Mouse (Mus musculus) forebrain, embryonic 14.5 days (tissue): ENCODE data around the gene 6030458C11Rik. TPM values are rescaled to one million over a fixed set of nuclear protein-coding genes. Genes with fewer than 3 reads are reported as not detected.

Experiments used
- ATAC-seq: fragments of 200-750 bp; cut with Nextera tagmentation; 2 replicates; pipeline ENCODE4 v1.8.0; 2017; ENCODE audit warnings: mild to moderate bottlenecking, moderate library complexity
- DNase-seq: peaks from one replicate; pipeline ENCODE4 v3.0.0-alpha.2; 2015; ENCODE audit warnings: low spot score
- H3K27ac ChIP-seq: fragments of 300-500 bp; sonication (generic); 2 replicates; pipeline ENCODE4 v1.5.1; 2014; ENCODE audit warnings: low read depth, mild to moderate bottlenecking, control low read depth, low read length, moderate library complexity
- H3K27me3 ChIP-seq: fragments of 300-500 bp; sonication (generic); replicated peaks from 2 replicates; pipeline ENCODE4 v1.6.1; 2014; ENCODE audit warnings: low read length, control low read depth, mixed read lengths; ENCODE audit not compliant: control insufficient read depth, insufficient read depth
- H3K36me3 ChIP-seq: fragments of 300-500 bp; sonication (generic); 2 replicates; pipeline ENCODE4 v1.6.1; 2014; ENCODE audit warnings: low read length, control low read depth; ENCODE audit not compliant: control insufficient read depth, insufficient read depth
- H3K4me1 ChIP-seq: fragments of 300-500 bp; sonication (generic); 2 replicates; pipeline ENCODE4 v1.6.1; 2014; ENCODE audit warnings: antibody characterized with exemption, low read length, control low read depth; ENCODE audit not compliant: control insufficient read depth, insufficient read depth
- H3K4me2 ChIP-seq: fragments of 300-500 bp; sonication (generic); 2 replicates; pipeline ENCODE4 v1.6.1; 2014; ENCODE audit warnings: mild to moderate bottlenecking, control low read depth, low read length
- H3K4me3 ChIP-seq: fragments of 300-500 bp; sonication (generic); 2 replicates; pipeline ENCODE4 v1.5.1; 2014; ENCODE audit warnings: low read depth, low read length, control low read depth
- H3K9ac ChIP-seq: fragments of 300-500 bp; sonication (generic); 2 replicates; pipeline ENCODE4 v1.6.1; 2014; ENCODE audit warnings: mild to moderate bottlenecking, low read length, control low read depth, moderate library complexity
- H3K9me3 ChIP-seq: fragments of 300-500 bp; sonication (generic); replicated peaks from 2 replicates; pipeline ENCODE4 v1.6.1; 2016; ENCODE audit warnings: low read length, control low read depth, mixed read lengths; ENCODE audit not compliant: control insufficient read depth
- WGBS: fragments of 180-500 bp; shearing (Covaris S2); extraction: QIAGEN DNeasy Blood & Tissue Kit; methylation state at CpG from one replicate; pipeline ENCODE4 v1.1.7; 2014; 5-methylcytosine and 5-hydroxymethylcytosine counted together
- polyA plus RNA-seq: library from polyadenylated mRNA; unstranded; fragments of >200 nt; fragmentation: Nextera tagmentation; extraction: Ambion mirVana; gene quantifications from 2 replicates; pipeline ENCODE4 v1.2.1, GENCODE M21; 2014

The 6030458C11Rik gene
- polyA plus RNA-seq, 1 experiment from 2014 or later, result 13.2 TPM

GRCm38 (mm10) chr15:12825408-12825807 lies 959 bp upstream of the 6030458C11Rik start:
- no peak for DNase-seq
- H3K4me2 ChIP-seq, result peak overlapping the region; percentile 57
- ATAC-seq, result no peak
- peak overlapping the region; percentile 88 for H3K9ac ChIP-seq
- no peak overlapping the region; the same call in 1 of the 2 replicates for H3K27ac ChIP-seq
- no peaks in the 10 kb centered on the region for H3K27me3 ChIP-seq
- H3K9me3 ChIP-seq, result no peaks in the 10 kb centered on the region
- H3K36me3 ChIP-seq, result peaks cover 57% of the 10 kb centered on the region
- H3K4me3 ChIP-seq, result peak overlapping the region; percentile 81
- peaks cover 13% of the 10 kb centered on the region for H3K4me1 ChIP-seq
- WGBS, result 50% methylated on average over 12 of the region's 12 CpGs

DNA sequence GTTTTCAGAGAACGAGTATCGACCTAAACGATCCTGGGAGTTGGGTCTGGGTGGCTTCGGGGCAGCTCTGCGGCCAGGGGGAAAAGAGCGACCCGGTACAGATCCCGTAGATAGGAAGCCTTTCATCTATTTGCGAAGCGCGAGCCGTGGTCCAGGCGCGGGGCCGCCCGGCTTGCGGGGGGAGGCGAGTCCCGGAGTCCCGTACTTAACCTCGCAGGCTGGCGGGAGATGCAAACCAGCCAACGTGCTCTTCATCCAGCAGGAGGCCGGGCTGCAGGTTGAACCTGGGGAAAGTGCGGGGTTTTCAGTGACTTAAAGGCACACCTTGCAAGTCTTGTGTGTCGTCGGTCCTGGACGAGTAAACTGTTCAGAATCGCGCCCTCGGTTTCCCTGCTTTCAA lies 516 bp upstream of the 6030458C11Rik start:
- peak overlapping the region; percentile 81 for H3K4me3 ChIP-seq
- no peaks in the 10 kb centered on the region for H3K9me3 ChIP-seq
- H3K9ac ChIP-seq, result peak overlapping the region; percentile 88
- H3K4me2 ChIP-seq, result peak overlapping the region; percentile 57
- peaks cover 58% of the 10 kb centered on the region for H3K36me3 ChIP-seq
- peak; percentile 65 for ATAC-seq
- peak overlapping the region; percentile 73; the same call in 1 of the 2 replicates for H3K27ac ChIP-seq
- WGBS, result 1% methylated on average over 31 of the region's 31 CpGs
- no peak for DNase-seq
- H3K27me3 ChIP-seq, result no peaks in the 10 kb centered on the region
- peaks cover 13% of the 10 kb centered on the region for H3K4me1 ChIP-seq

GRCm38 (mm10) chr15:12823455-12824119 lies 862 bp downstream of the 6030458C11Rik start:
- Histone ChIP-seq H3K27ac (no peak overlapping the region), H3K4me1 (peaks cover 13% of the 10 kb centered on the region), H3K36me3 (peaks cover 59% of the 10 kb centered on the region), H3K4me2 (peak overlapping the region; percentile 64), H3K9me3 (no peaks in the 10 kb centered on the region), H3K27me3 (no peaks in the 10 kb centered on the region), H3K9ac (peak overlapping the region; percentile 87), H3K4me3 (peak overlapping the region; percentile 81)
- ATAC-seq (no peak), DNase-seq (no peak)
- 86% methylated on average over 2 of the region's 2 CpGs for WGBS

GRCm38 (mm10) chr15:12822416-12823395 lies 1.7 kb downstream of the 6030458C11Rik start:
- Histone ChIP-seq H3K4me3 (no peak overlapping the region), H3K4me2 (no peak overlapping the region), H3K9ac (no peak overlapping the region), H3K27me3 (no peaks in the 10 kb centered on the region), H3K9me3 (no peaks in the 10 kb centered on the region), H3K36me3 (peaks cover 57% of the 10 kb centered on the region), H3K27ac (no peak overlapping the region), H3K4me1 (peaks cover 13% of the 10 kb centered on the region)
- DNase-seq (no peak), ATAC-seq (no peak)
- WGBS, result 72% methylated on average over 9 of the region's 9 CpGs

GRCm38 (mm10) chr15:12817592-12817991 lies 6.9 kb downstream of the 6030458C11Rik start:
- no peaks in the 10 kb centered on the region for H3K9me3 ChIP-seq
- H3K9ac ChIP-seq, result no peak overlapping the region
- H3K27me3 ChIP-seq, result no peaks in the 10 kb centered on the region
- no peak overlapping the region for H3K4me2 ChIP-seq
- no peaks in the 10 kb centered on the region for H3K4me1 ChIP-seq
- H3K4me3 ChIP-seq, result no peak overlapping the region
- no peak for ATAC-seq
- no peak for DNase-seq
- peaks cover 90% of the 10 kb centered on the region for H3K36me3 ChIP-seq
- 95% methylated on average over 8 of the region's 8 CpGs for WGBS
- H3K27ac ChIP-seq, result no peak overlapping the region

DNA sequence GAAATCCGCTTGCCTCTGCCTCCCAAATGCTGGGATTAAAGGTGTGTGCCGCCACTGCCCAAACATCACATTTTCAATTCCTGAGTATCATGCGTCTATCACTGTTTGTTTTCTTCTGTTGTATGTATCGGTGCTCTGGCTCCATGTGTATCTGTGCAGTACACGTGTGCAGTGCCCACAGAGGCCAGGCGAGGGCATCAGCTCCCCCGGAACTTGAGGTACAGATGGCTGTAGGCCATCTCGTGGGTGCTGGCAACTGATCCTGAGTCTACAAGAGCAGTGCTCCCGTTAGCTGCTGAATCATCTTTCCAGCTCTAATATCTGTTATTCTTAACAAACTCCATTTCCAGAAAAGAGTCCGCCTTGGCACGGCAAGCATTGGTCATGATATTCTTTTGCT lies 11.8 kb downstream of the 6030458C11Rik start:
- Histone ChIP-seq H3K9ac (no peak overlapping the region), H3K4me1 (no peaks in the 10 kb centered on the region), H3K27me3 (no peaks in the 10 kb centered on the region), H3K27ac (no peak overlapping the region), H3K36me3 (peaks cover 90% of the 10 kb centered on the region), H3K4me3 (no peak overlapping the region), H3K4me2 (no peak overlapping the region), H3K9me3 (no peaks in the 10 kb centered on the region)
- DNase-seq (no peak), ATAC-seq (no peak)
- 97% methylated on average over 11 of the region's 11 CpGs for WGBS

GRCm38 (mm10) chr15:12809305-12809704 lies 15.1 kb downstream of the 6030458C11Rik start:
- Histone ChIP-seq H3K36me3 (peaks cover 68% of the 10 kb centered on the region), H3K4me3 (no peak overlapping the region), H3K9ac (no peak overlapping the region), H3K9me3 (no peaks in the 10 kb centered on the region), H3K27ac (no peak overlapping the region), H3K4me1 (no peaks in the 10 kb centered on the region), H3K27me3 (no peaks in the 10 kb centered on the region), H3K4me2 (no peak overlapping the region)
- ATAC-seq (no peak), DNase-seq (no peak)
- 91% methylated on average over 6 of the region's 6 CpGs for WGBS

GRCm38 (mm10) chr15:12807088-12807487 lies 17.4 kb downstream of the 6030458C11Rik start:
- Histone ChIP-seq H3K36me3 (peaks cover 48% of the 10 kb centered on the region), H3K27me3 (no peaks in the 10 kb centered on the region), H3K9me3 (no peaks in the 10 kb centered on the region), H3K4me1 (no peaks in the 10 kb centered on the region), H3K4me3 (no peak overlapping the region), H3K4me2 (no peak overlapping the region), H3K27ac (no peak overlapping the region), H3K9ac (no peak overlapping the region)
- WGBS, result 96% methylated on average over 10 of the region's 10 CpGs
- no peak for DNase-seq
- ATAC-seq, result no peak
